Mouse (Mus musculus) kidney, adult 2 months (tissue): ENCODE measurements around the gene Dock2.

ENCODE experiments used
- CTCF ChIP-seq: fragments of 200-500 bp; conservative IDR thresholded peaks from 2 replicates; pipeline ENCODE4 v1.5.1; 2011; ENCODE audit warnings: low read depth, mild to moderate bottlenecking, control low read depth, low read length, moderate library complexity, mixed read lengths; ENCODE audit not compliant: insufficient read depth, insufficient read length
- POLR2A ChIP-seq: fragments of 200-500 bp; IDR thresholded peaks from one replicate; pipeline ENCODE4 v1.6.1; 2011; ENCODE audit warnings: low read depth, low read length, control low read depth

DNA sequence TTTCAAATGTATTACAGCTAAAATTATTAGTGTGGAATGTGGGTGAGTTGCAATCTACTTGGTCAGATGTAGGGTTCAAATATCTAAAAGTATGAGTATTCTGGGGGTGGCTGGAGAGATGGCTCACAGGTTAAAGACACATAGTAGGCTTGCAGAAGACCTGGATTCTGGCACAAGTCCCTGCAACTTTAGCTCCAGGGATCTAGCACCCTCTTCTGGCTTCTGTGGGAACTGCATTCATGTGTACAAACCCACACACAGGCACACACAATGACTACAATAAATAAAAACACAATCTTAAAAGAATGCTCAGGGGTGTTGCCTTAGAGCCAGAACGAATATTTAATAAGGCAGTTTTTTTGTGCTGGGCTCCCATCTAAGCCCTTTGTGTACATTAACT, 445.8 kb downstream of the Dock2 start:
- TF ChIP-seq POLR2A (no peak), CTCF (no peak)
